In genomic region chr5:139738592-139739315, GRCm38 (mm10) we compare ENCODE assay signal across 13 mouse cellular contexts. TPM values are rescaled to one million over a fixed set of nuclear protein-coding genes. Genes with fewer than 3 reads are reported as not detected.
DNase-seq lines count a peak whose midpoint lies in the region; ATAC-seq and TF ChIP-seq lines count a peak whose summit lies in the region.
"Had no signal": no experiment of that assay in that cellular context is flagged by ENCODE, and none has a peak within 500 bp of the region (broad histone marks: within the 10 kb centered on the region; RNA-seq: fewer than 3 reads in every experiment).

No protein-coding gene starts in this region.

- no peak for DNase-seq in heart, adult 11 months
- peak; percentile 92 to 94 (median 94) for DNase-seq in liver, embryonic 14.5 days (ENCODE audit: low read depth in 3 of 3, low spot score in 3 of 3)
- DNase-seq in midbrain, embryonic 10.5 days (ENCODE audit: low spot score) = no peak
- DNase-seq in gastrocnemius, postnatal 14 days = no peak
- DNase-seq in adrenal gland, postnatal 4 days (ENCODE audit: low spot score in 2 of 2) = no peak
- DNase-seq: heart, adult 18-20 months; right cerebral cortex, postnatal 4 days had no signal

- H3K9me3 ChIP-seq in heart, embryonic 11.5 days (replicated peaks; ENCODE audit: control insufficient read depth, low read length) = no peaks in the 10 kb centered on the region
- no peaks in the 10 kb centered on the region for H3K9me3 ChIP-seq in liver, embryonic 14.5 days (ENCODE audit: control insufficient read depth, low read length)
- H3K9me3 ChIP-seq in stomach, embryonic 14.5 days (ENCODE audit: control insufficient read depth, low read depth, low read length) = no peaks in the 10 kb centered on the region
- H3K9me3 ChIP-seq in midbrain, embryonic 10.5 days (replicated peaks) = no peaks in the 10 kb centered on the region
- H3K9me3 ChIP-seq: embryonic facial prominence, embryonic 15.5 days; hindbrain, embryonic 10.5 days; lung, embryonic 15.5 days had no signal

- ATAC-seq in heart, embryonic 11.5 days (replicated peaks; ENCODE audit: insufficient number of reproducible peaks, low FRiP score, low TSS enrichment) = peak; percentile 77
- ATAC-seq in erythroblast, adult 5-6 weeks (replicated peaks; ENCODE audit: low FRiP score, poor library complexity, severe bottlenecking) = peak; percentile 65
- ATAC-seq in liver, embryonic 14.5 days (ENCODE audit: insufficient read depth) = peak; percentile 76
- ATAC-seq in stomach, embryonic 14.5 days (ENCODE audit: insufficient number of reproducible peaks, insufficient read depth, low FRiP score, low read depth) = peak; percentile 43; the same call in 1 of the 2 replicates

- TF ChIP-seq EP300 in liver, embryonic 14.5 days (IDR thresholded peaks at IDR 0.05; ENCODE audit: low read depth) = peak; percentile 97

- no peaks in the 10 kb centered on the region for H3K36me3 ChIP-seq in heart, embryonic 11.5 days (ENCODE audit: control insufficient read depth, insufficient read depth, low read length)
- H3K36me3 ChIP-seq in liver, embryonic 14.5 days (replicated peaks; ENCODE audit: control insufficient read depth, insufficient read depth, low read depth) = no peaks in the 10 kb centered on the region
- no peaks in the 10 kb centered on the region for H3K36me3 ChIP-seq in stomach, embryonic 14.5 days (ENCODE audit: control insufficient read depth, insufficient read depth, low read length)
- no peaks in the 10 kb centered on the region for H3K36me3 ChIP-seq in midbrain, embryonic 10.5 days
- H3K36me3 ChIP-seq: embryonic facial prominence, embryonic 15.5 days; hindbrain, embryonic 10.5 days; lung, embryonic 15.5 days had no signal

- H3K9ac ChIP-seq in heart, embryonic 11.5 days (ENCODE audit: low read depth, low read length) = no peak overlapping the region
- H3K9ac ChIP-seq in liver, embryonic 14.5 days (replicated peaks) = peak overlapping the region; percentile 68
- H3K9ac ChIP-seq in stomach, embryonic 14.5 days (replicated peaks; ENCODE audit: low read depth, low read length) = no peak overlapping the region
- H3K9ac ChIP-seq: embryonic facial prominence, embryonic 15.5 days; lung, embryonic 15.5 days had no signal

- intact Hi-C loops in gastrocnemius, postnatal 14 days (cut with DNase I; ENCODE audit: low total_unique reads) = no loop called here

- 58% methylated on average over 7 of the region's 7 CpGs for WGBS in heart, embryonic 11.5 days (ENCODE audit: insufficient replicate concordance)
- 31% methylated on average over 7 of the region's 7 CpGs for WGBS in liver, embryonic 14.5 days (ENCODE audit: insufficient replicate concordance)
- WGBS in stomach, embryonic 14.5 days = 76% methylated on average over 7 of the region's 7 CpGs
- 79% methylated on average over 7 of the region's 7 CpGs for WGBS in midbrain, embryonic 10.5 days

- H3K27ac ChIP-seq in heart, embryonic 11.5 days (ENCODE audit: low read depth, low read length) = peak overlapping the region; percentile 70
- peak overlapping the region; percentile 96 for H3K27ac ChIP-seq in liver, embryonic 14.5 days
- H3K27ac ChIP-seq in stomach, embryonic 14.5 days (ENCODE audit: low read length) = no peak overlapping the region
- H3K27ac ChIP-seq in midbrain, embryonic 10.5 days (replicated peaks) = no peak overlapping the region
- H3K27ac ChIP-seq: lung, embryonic 15.5 days had no signal

- TF ChIP-seq CTCF in liver, embryonic 14.5 days (IDR thresholded peaks at IDR 0.05; ENCODE audit: low read depth) = peak; percentile 47

- no peak overlapping the region for H3K4me3 ChIP-seq in heart, embryonic 11.5 days (ENCODE audit: low read depth, low read length)
- H3K4me3 ChIP-seq in liver, embryonic 14.5 days (ENCODE audit: insufficient read depth in 1 of 2, low read depth in 2 of 2, low read length in 2 of 2) = peak overlapping the region; percentile 28 to 53
- no peak overlapping the region for H3K4me3 ChIP-seq in stomach, embryonic 14.5 days (ENCODE audit: low read depth, low read length)
- no peak overlapping the region for H3K4me3 ChIP-seq in midbrain, embryonic 10.5 days
- H3K4me3 ChIP-seq: embryonic facial prominence, embryonic 15.5 days; hindbrain, embryonic 10.5 days; lung, embryonic 15.5 days had no signal

- peaks cover 11% of the 10 kb centered on the region; the same call in 1 of the 2 replicates for H3K27me3 ChIP-seq in heart, embryonic 11.5 days (ENCODE audit: control insufficient read depth, insufficient read depth, low read length)
- no peaks in the 10 kb centered on the region for H3K27me3 ChIP-seq in liver, embryonic 14.5 days (ENCODE audit: control insufficient read depth, insufficient read depth, low read length)
- no peaks in the 10 kb centered on the region for H3K27me3 ChIP-seq in stomach, embryonic 14.5 days (ENCODE audit: control insufficient read depth, insufficient read depth, low read length)
- H3K27me3 ChIP-seq in midbrain, embryonic 10.5 days (ENCODE audit: low read depth, poor library complexity, severe bottlenecking) = peaks cover 37% of the 10 kb centered on the region
- H3K27me3 ChIP-seq: embryonic facial prominence, embryonic 15.5 days; lung, embryonic 15.5 days had no signal

- H3K4me2 ChIP-seq in heart, embryonic 11.5 days = peak overlapping the region; percentile 20; the same call in 1 of the 2 replicates
- peak overlapping the region; percentile 96 for H3K4me2 ChIP-seq in liver, embryonic 14.5 days (ENCODE audit: low read depth)
- no peak overlapping the region for H3K4me2 ChIP-seq in stomach, embryonic 14.5 days (replicated peaks; ENCODE audit: low read depth, low read length)
- H3K4me2 ChIP-seq: lung, embryonic 15.5 days had no signal

- H3K4me1 ChIP-seq in heart, embryonic 11.5 days (ENCODE audit: control insufficient read depth, insufficient read depth, low read length) = peaks cover 11% of the 10 kb centered on the region; the same call in 1 of the 2 replicates
- peaks cover 42 to 57% of the 10 kb centered on the region in 2 experiments for H3K4me1 ChIP-seq in liver, embryonic 14.5 days (replicated peaks; ENCODE audit: control insufficient read depth in 2 of 2, insufficient read depth in 2 of 2, low read length in 1 of 2)
- peaks cover 21% of the 10 kb centered on the region; the same call in 1 of the 2 replicates for H3K4me1 ChIP-seq in stomach, embryonic 14.5 days (ENCODE audit: control insufficient read depth, insufficient read depth, low read length)
- H3K4me1 ChIP-seq in midbrain, embryonic 10.5 days = peaks cover 27% of the 10 kb centered on the region

RNA-seq across cellular contexts. Expression of gene Micall2, which starts 2.6 kb away (rescaled TPM):
- 2.4 and 3.8 TPM in 2 replicates for polyA plus RNA-seq in heart, embryonic 11.5 days (2014; fragmentation: Nextera tagmentation; extraction: Ambion mirVana)
- 9.0 and 11.1 TPM in 2 replicates for total RNA-seq in erythroblast, adult 5-6 weeks (2015; ENCODE audit: low replicate concordance)
- 12.2 and 21.9 TPM in 2 replicates for total RNA-seq in erythroblast, adult 5-6 weeks (2017; ENCODE audit: low replicate concordance)
- polyA plus RNA-seq in liver, embryonic 14.5 days (2012; rRNA removed) = 8.3 and 8.4 TPM in 2 replicates
- polyA plus RNA-seq in liver, embryonic 14.5 days (2014; fragmentation: Nextera tagmentation; extraction: Ambion mirVana) = 10.3 and 14.4 TPM in 2 replicates
- polyA plus RNA-seq in stomach, embryonic 14.5 days (2014; fragmentation: Nextera tagmentation; extraction: Ambion mirVana) = 5.9 and 6.6 TPM in 2 replicates
- polyA plus RNA-seq in midbrain, embryonic 10.5 days (2016; fragmentation: Nextera tagmentation; extraction: Ambion mirVana) = 5.7 and 7.8 TPM in 2 replicates
- 1 to 10 TPM; 3.0 to 3.1 TPM for total RNA-seq in gastrocnemius, postnatal 14 days (2021)
- 10 to 100 TPM; 13.4 to 13.7 TPM for total RNA-seq in adrenal gland, postnatal 4 days (2021)

RNA-seq across cellular contexts. Expression of gene Ints1, which starts 36.7 kb away (rescaled TPM):
- 21.4 and 26.4 TPM in 2 replicates for polyA plus RNA-seq in heart, embryonic 11.5 days (2014; fragmentation: Nextera tagmentation; extraction: Ambion mirVana)
- total RNA-seq in erythroblast, adult 5-6 weeks (2015; ENCODE audit: low replicate concordance) = 21.3 and 30.7 TPM in 2 replicates
- 10.9 and 28.0 TPM in 2 replicates for total RNA-seq in erythroblast, adult 5-6 weeks (2017; ENCODE audit: low replicate concordance)
- polyA plus RNA-seq in liver, embryonic 14.5 days (2012; rRNA removed) = 12.1 and 14.5 TPM in 2 replicates
- polyA plus RNA-seq in liver, embryonic 14.5 days (2014; fragmentation: Nextera tagmentation; extraction: Ambion mirVana) = 13.5 and 17.5 TPM in 2 replicates
- polyA plus RNA-seq in stomach, embryonic 14.5 days (2014; fragmentation: Nextera tagmentation; extraction: Ambion mirVana) = 27.3 and 35.3 TPM in 2 replicates
- 33.4 and 34.7 TPM in 2 replicates for polyA plus RNA-seq in midbrain, embryonic 10.5 days (2016; fragmentation: Nextera tagmentation; extraction: Ambion mirVana)
- 10 to 100 TPM; 36.1 to 36.4 TPM for total RNA-seq in gastrocnemius, postnatal 14 days (2021)
- 10 to 100 TPM; 52.8 to 65.7 TPM for total RNA-seq in adrenal gland, postnatal 4 days (2021)

RNA-seq across cellular contexts. Expression of gene Mafk, which starts 52.6 kb away (rescaled TPM):
- 13.5 and 19.1 TPM in 2 replicates for polyA plus RNA-seq in heart, embryonic 11.5 days (2014; fragmentation: Nextera tagmentation; extraction: Ambion mirVana)
- 72.4 and 83.0 TPM in 2 replicates for total RNA-seq in erythroblast, adult 5-6 weeks (2015; ENCODE audit: low replicate concordance)
- 147 and 218 TPM in 2 replicates for total RNA-seq in erythroblast, adult 5-6 weeks (2017; ENCODE audit: low replicate concordance)
- 21.6 and 23.0 TPM in 2 replicates for polyA plus RNA-seq in liver, embryonic 14.5 days (2012; rRNA removed)
- 20.7 and 22.7 TPM in 2 replicates for polyA plus RNA-seq in liver, embryonic 14.5 days (2014; fragmentation: Nextera tagmentation; extraction: Ambion mirVana)
- 6.9 and 7.1 TPM in 2 replicates for polyA plus RNA-seq in stomach, embryonic 14.5 days (2014; fragmentation: Nextera tagmentation; extraction: Ambion mirVana)
- polyA plus RNA-seq in midbrain, embryonic 10.5 days (2016; fragmentation: Nextera tagmentation; extraction: Ambion mirVana) = 9.7 and 9.9 TPM in 2 replicates
- 10 to 100 TPM; 11.1 to 13.6 TPM for total RNA-seq in gastrocnemius, postnatal 14 days (2021)
- total RNA-seq in adrenal gland, postnatal 4 days (2021) = 10 to 100 TPM; 21.9 to 23.2 TPM

Comparison
In these comparisons a context has a peak if more than half of its experiments do, and no peak if none do; other contexts are left out.
1. H3K27ac ChIP-seq: peak in heart, embryonic 11.5 days (single experiment) and liver, embryonic 14.5 days (single experiment); none in stomach, embryonic 14.5 days (single experiment) and midbrain, embryonic 10.5 days (single experiment).
2. H3K4me3 ChIP-seq: peak in liver, embryonic 14.5 days (2 of 2); none in heart, embryonic 11.5 days (single experiment), stomach, embryonic 14.5 days (single experiment) and midbrain, embryonic 10.5 days (single experiment).
3. DNase-seq: peak in liver, embryonic 14.5 days (3 of 3); none in heart, adult 11 months (single experiment), midbrain, embryonic 10.5 days (single experiment), gastrocnemius, postnatal 14 days (single experiment) and adrenal gland, postnatal 4 days (0 of 2).
4. Peak in every context shown above with its lines, with median percentiles within 50 percentile points of each other: ATAC-seq.